Mouse (Mus musculus) lung, adult 18-20 months (tissue): ENCODE measurements around the gene Gm8926.
"Not testable (repeated sequence)": the region's sequence is repeated elsewhere in the genome, so short reads cannot be mapped to it uniquely, and the experiment has no call there.

ENCODE experiments used
- DNase-seq, 2 experiments: peaks; one replicate each; pipeline ENCODE4 v3.0.0; 2022; ENCODE audit warnings: mixed read lengths in 2 of 2

Gm8926 gene

GRCm38 (mm10) chr5:11770248-11770647 lies at the start of gene Gm8926:
Gene Gm8926, plus strand, starts transcription at chr5:11770548.
- DNase-seq = not testable (repeated sequence)
